Mouse (Mus musculus) kidney, embryonic 14.5 days (tissue): ENCODE measurements around the gene Cfap69. TPM values are rescaled to one million over a fixed set of nuclear protein-coding genes. Genes with fewer than 3 reads are reported as not detected.

Source experiments
- ATAC-seq: fragments of 200-750 bp; cut with Nextera tagmentation; 2 replicates; pipeline ENCODE4 v1.8.0; 2017; ENCODE audit warnings: moderate number of reproducible peaks, mild to moderate bottlenecking, moderate TSS enrichment, moderate library complexity; ENCODE audit not compliant: low FRiP score, low TSS enrichment
- H3K27ac ChIP-seq: fragments of 300-500 bp; sonication (generic); 2 replicates; pipeline ENCODE4 v1.5.1; 2014; ENCODE audit warnings: low read depth, mild to moderate bottlenecking, low read length, moderate library complexity, mixed read lengths
- H3K27me3 ChIP-seq: fragments of 300-500 bp; sonication (generic); 2 replicates; pipeline ENCODE4 v1.6.1; 2014; ENCODE audit warnings: mild to moderate bottlenecking, low read length; ENCODE audit not compliant: control insufficient read depth, insufficient read depth
- H3K36me3 ChIP-seq: fragments of 300-500 bp; sonication (generic); 2 replicates; pipeline ENCODE4 v1.6.1; 2014; ENCODE audit warnings: low read length, mixed read lengths; ENCODE audit not compliant: control insufficient read depth, insufficient read depth
- H3K4me1 ChIP-seq: fragments of 300-500 bp; sonication (generic); 2 replicates; pipeline ENCODE4 v1.6.1; 2014; ENCODE audit warnings: low read length, mixed read lengths; ENCODE audit not compliant: control insufficient read depth, insufficient read depth
- H3K4me2 ChIP-seq: fragments of 300-500 bp; sonication (generic); replicated peaks from 2 replicates; pipeline ENCODE4 v1.6.1; 2014; ENCODE audit warnings: low read depth, mild to moderate bottlenecking, low read length
- H3K4me3 ChIP-seq: fragments of 300-500 bp; sonication (generic); 2 replicates; pipeline ENCODE4 v1.5.1; 2014; ENCODE audit warnings: mild to moderate bottlenecking, low read length
- H3K9ac ChIP-seq: fragments of 300-500 bp; sonication (generic); 2 replicates; pipeline ENCODE4 v1.6.1; 2014; ENCODE audit warnings: low read depth, mild to moderate bottlenecking, low read length, moderate library complexity
- H3K9me3 ChIP-seq: fragments of 300-500 bp; sonication (generic); 2 replicates; pipeline ENCODE4 v1.6.1; 2016; ENCODE audit warnings: low read length; ENCODE audit not compliant: control insufficient read depth
- WGBS: fragments of 180-500 bp; shearing (Covaris S2); extraction: QIAGEN DNeasy Blood & Tissue Kit; methylation state at CpG from one replicate; pipeline ENCODE4 v1.1.7; 2014; 5-methylcytosine and 5-hydroxymethylcytosine counted together
- polyA plus RNA-seq: library from polyadenylated mRNA; unstranded; fragments of >200 nt; fragmentation: Nextera tagmentation; extraction: Ambion mirVana; gene quantifications from 2 replicates; pipeline ENCODE4 v1.2.1, GENCODE M21; 2014

The Cfap69 gene
- polyA plus RNA-seq, 1 experiment from 2014 or later, result 5.5 TPM

GRCm38 (mm10) chr5:5551110-5551509 lies 112.9 kb downstream of the Cfap69 start:
- peaks cover 63% of the 10 kb centered on the region for H3K36me3 ChIP-seq

GRCm38 (mm10) chr5:5540385-5540784 lies 123.7 kb downstream of the Cfap69 start:
- Histone ChIP-seq H3K4me2 (no peak overlapping the region), H3K9ac (no peak overlapping the region), H3K9me3 (no peaks in the 10 kb centered on the region), H3K27ac (no peak overlapping the region), H3K27me3 (no peaks in the 10 kb centered on the region), H3K4me3 (no peak overlapping the region), H3K36me3 (peaks cover 39% of the 10 kb centered on the region), H3K4me1 (no peaks in the 10 kb centered on the region)
- ATAC-seq, result no peak
- 83% methylated on average over 3 of the region's 3 CpGs for WGBS

More at GRCm38 (mm10) chr5:5551110-5551509, 112.9 kb downstream of the Cfap69 start:
- H3K27ac ChIP-seq, result no peak overlapping the region
- H3K4me2 ChIP-seq, result no peak overlapping the region
- H3K4me1 ChIP-seq, result no peaks in the 10 kb centered on the region
- ATAC-seq, result no peak
- no peak overlapping the region for H3K9ac ChIP-seq
- H3K4me3 ChIP-seq, result no peak overlapping the region
- no peaks in the 10 kb centered on the region for H3K27me3 ChIP-seq
- no peaks in the 10 kb centered on the region for H3K9me3 ChIP-seq
- 89% methylated on average over 1 of the region's 1 CpGs for WGBS

- H3K27me3 ChIP-seq, result no peaks in the 10 kb centered on the region
- peaks cover 39% of the 10 kb centered on the region for H3K36me3 ChIP-seq
- no peaks in the 10 kb centered on the region for H3K4me1 ChIP-seq
- no peak overlapping the region for H3K9ac ChIP-seq
- H3K27ac ChIP-seq, result no peak overlapping the region
- H3K4me2 ChIP-seq, result no peak overlapping the region
- no peaks in the 10 kb centered on the region for H3K9me3 ChIP-seq
- ATAC-seq, result no peak
- no peak overlapping the region for H3K4me3 ChIP-seq
- WGBS, result 84% methylated on average over 3 of the region's 3 CpGs
Observed at GRCm38 (mm10) chr5:5539771-5540170, 124.3 kb downstream of the Cfap69 start.

DNA sequence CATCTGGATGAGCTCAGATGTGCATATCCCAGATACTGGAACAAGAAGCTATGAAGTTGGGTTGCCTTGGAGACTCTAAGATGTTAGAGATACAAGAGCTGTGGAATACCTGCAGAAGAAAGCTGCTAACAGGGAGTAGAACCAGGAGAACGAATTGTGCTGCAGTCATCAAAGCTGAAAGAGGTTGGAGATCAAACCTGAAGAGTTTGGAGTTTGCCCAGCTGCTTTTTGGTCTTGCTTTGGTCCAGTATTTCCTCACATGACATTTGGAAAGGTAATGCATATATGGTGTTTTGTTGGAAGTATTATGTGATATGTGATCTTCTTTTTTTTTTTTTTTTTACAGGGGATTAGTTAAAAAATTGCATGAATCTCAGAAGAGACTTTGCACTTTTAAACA lies 127.9 kb downstream of the Cfap69 start:
- 93% methylated on average over 1 of the region's 1 CpGs for WGBS
- no peaks in the 10 kb centered on the region for H3K9me3 ChIP-seq
- H3K9ac ChIP-seq, result no peak overlapping the region
- H3K36me3 ChIP-seq, result peaks cover 17% of the 10 kb centered on the region
- H3K27ac ChIP-seq, result no peak overlapping the region
- no peaks in the 10 kb centered on the region for H3K27me3 ChIP-seq
- no peak overlapping the region for H3K4me3 ChIP-seq
- H3K4me1 ChIP-seq, result no peaks in the 10 kb centered on the region
- H3K4me2 ChIP-seq, result no peak overlapping the region
- ATAC-seq, result no peak

DNA sequence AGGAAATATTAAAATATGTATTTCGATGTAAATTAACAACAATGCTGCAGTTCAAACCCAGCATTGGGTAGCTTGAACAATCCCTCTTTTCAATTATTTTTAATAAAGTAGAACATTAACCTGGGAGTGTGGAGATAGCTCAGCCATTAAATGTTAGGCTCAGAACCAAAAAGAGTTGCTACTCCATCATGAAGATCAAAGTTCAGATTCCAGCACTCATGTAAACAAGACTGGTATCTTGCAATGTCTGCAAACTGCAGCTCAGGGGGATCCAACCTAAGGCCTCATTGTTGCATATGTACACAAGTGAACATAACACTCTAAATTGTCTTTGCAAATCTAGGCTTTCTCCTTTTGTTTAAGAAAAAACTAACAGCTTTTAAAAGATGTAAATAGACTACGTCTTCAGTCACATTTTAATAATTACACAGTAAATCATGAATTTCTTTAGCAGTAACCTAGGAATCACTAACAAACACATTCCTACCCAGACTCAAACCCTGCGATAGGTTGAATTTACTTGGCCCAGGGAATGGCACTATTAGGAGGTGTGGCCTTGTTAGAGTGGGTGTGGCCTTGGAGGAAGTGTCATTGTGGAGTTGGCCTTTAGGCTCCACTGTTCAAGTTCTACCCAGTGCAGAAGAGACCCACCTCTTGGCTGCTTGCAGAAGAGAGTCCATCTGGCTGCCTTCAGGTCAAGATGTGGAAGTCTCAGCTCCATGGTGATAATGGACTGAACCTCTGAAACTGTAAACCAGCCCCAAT lies 130.2 kb downstream of the Cfap69 start:
- Histone ChIP-seq H3K4me2 (no peak overlapping the region), H3K4me1 (no peaks in the 10 kb centered on the region), H3K9me3 (no peaks in the 10 kb centered on the region), H3K4me3 (no peak overlapping the region), H3K27me3 (no peaks in the 10 kb centered on the region), H3K27ac (no peak overlapping the region), H3K9ac (no peak overlapping the region), H3K36me3 (peaks cover 7% of the 10 kb centered on the region)
- WGBS, result 85% methylated on average over 3 of the region's 3 CpGs
- peak; percentile 73; the same call in 1 of the 2 replicates for ATAC-seq

Other genes with a start within 250 kb of the Cfap69 start
- 12.7 and 18.9 TPM in 2 replicates for gene Cdk14, start 243.9 kb downstream of the Cfap69 start, polyA plus RNA-seq
- gene 1700015F17Rik, start 185.1 kb downstream of the Cfap69 start, polyA plus RNA-seq, result not detected in 2 replicates
- 15.2 and 32.7 TPM in 2 replicates for gene Cldn12, start 149.3 kb downstream of the Cfap69 start, polyA plus RNA-seq
- gene Gtpbp10, start 104.7 kb downstream of the Cfap69 start, polyA plus RNA-seq, result 35.5 and 39.7 TPM in 2 replicates
- 0.36 and 0.39 TPM in 2 replicates for gene Gm8773, start 90.4 kb downstream of the Cfap69 start, polyA plus RNA-seq
- 15.6 and 23.8 TPM in 2 replicates for gene Steap2, start 30.3 kb upstream of the Cfap69 start, polyA plus RNA-seq
- gene Steap1, start 85.1 kb upstream of the Cfap69 start, polyA plus RNA-seq, result 9.9 and 10.3 TPM in 2 replicates